Mouse (Mus musculus) embryo, embryonic 11 days (tissue): ENCODE results near the gene Olfr1158.
"Not testable (repeated sequence)": the region's sequence is repeated elsewhere in the genome, so short reads cannot be mapped to it uniquely, and the experiment has no call there.

Experiments
- DNase-seq: peaks from one replicate; pipeline ENCODE4 v3.0.0-alpha.2; 2015

The Olfr1158 gene

DNA sequence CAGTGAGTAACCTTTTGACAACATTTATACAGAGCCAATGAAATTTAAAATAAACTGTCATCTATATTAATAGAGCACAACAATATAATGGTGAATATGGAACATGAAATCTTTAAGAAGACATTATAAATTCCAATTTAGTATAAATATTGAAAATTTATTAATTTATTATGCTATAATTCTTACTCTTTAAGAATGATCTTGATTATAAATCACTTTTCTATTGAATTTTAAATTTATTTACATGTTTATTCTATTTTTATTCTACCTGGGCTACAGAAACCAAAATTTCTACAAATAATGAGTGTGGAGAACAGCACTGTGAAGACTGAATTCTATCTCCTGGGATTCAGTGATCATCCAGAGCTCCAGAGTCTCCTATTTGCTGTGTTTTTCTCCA is at the start of gene Olfr1158:
Gene Olfr1158 (plus strand): TSS at position 301 of the 400 bp plus-strand sequence.
- no peak for DNase-seq

DNA sequence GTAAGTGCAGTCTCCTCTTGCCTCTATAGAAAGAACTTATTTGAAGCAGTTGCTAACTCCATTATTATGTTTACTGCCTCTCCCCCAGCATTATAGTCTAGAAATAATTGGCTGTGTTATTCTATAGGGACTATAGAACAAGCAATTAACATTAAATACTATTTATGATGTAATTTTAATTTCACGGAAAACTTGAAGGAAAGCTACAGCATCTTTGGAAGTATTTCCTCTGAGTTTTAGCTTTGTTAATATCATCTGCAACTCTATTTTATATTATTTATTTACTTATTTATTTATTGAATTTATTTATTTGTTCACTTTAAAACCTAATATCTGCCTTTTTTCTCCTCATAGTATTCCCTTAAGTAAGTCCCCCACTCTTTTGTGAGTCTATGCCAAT is 44.9 kb upstream of the Olfr1158 start, which contains the start of gene Olfr1155:
Gene Olfr1155 (minus strand): TSS at position 101 of the 400 bp plus-strand sequence.
- no peak for DNase-seq

GRCm38 (mm10) chr2:87953000-87953399 is 36.9 kb upstream of the Olfr1158 start, which contains the start of gene Olfr1156:
Gene Olfr1156, minus strand, starts transcription at chr2:87953100.
- no peak for DNase-seq

- DNase-seq = no peak
Observed at GRCm38 (mm10) chr2:87968199-87968598, 21.7 kb upstream of the Olfr1158 start, which contains the start of gene Olfr1157. Gene Olfr1157, minus strand, starts transcription at chr2:87968299.

- DNase-seq = no peak
Observed at GRCm38 (mm10) chr2:87974563-87974962, 15.3 kb upstream of the Olfr1158 start, which contains the start of gene Olfr74. Gene Olfr74, minus strand, starts transcription at chr2:87974663.

DNA sequence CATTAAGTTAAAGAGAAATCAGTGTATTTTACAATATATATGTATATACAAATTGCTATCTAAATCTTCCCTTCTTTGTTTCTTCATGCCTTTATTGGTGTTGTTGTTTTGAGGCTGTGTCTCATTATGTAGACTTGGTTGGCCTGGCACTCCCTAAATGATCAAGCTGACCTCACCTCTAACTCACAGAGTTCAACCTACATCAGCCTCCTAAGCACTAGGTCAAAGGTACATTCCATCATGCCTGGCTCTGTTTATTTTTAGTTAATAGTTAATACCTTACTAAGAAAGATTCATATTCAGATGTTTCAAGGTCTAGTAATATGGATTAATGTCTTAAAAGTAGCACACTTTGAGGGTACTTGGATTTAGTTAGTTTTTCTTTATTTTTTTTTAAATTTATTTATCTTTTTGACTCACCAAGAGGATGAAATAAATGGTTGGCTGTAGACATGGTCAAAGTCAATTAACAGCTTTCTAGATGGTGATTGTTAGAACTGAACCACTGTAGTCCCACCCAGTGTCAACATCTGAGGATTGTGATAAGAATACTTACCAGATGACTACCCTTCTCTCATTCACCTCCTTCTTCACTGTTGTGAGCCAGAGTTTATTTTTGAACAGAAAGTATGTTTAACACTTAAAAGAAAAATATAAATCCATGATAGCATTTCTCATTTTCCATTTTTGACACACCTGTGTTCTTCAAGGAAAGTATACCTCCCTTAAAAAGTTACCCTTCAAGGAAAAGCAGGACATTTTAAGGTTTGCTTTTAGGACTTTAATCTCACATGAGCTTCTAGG is 17.8 kb downstream of the Olfr1158 start, which contains the start of gene Olfr1160:
Gene Olfr1160 (minus strand): TSS at position 754 of the 804 bp plus-strand sequence.
- no peak for DNase-seq

DNA sequence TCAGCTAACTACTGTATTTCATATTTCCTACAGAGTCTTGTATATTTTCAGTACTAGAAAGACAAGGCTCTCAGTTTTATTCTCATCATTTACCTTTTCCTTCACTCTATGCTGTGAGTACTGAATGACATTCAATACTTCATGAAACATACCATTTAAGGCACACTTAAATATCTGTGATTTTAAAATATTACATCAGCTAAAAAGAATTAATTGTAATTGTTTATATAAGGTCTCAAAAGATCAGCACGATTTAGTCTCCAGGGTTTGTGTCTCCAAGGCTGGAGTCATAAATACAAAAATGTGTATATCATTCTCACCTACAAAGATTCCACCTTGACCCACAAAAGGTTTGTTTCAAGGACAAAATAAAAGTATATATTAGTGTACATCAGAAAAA is 32.6 kb downstream of the Olfr1158 start, which contains the start of gene Olfr1161:
Gene Olfr1161 (plus strand): TSS at position 301 of the 400 bp plus-strand sequence.
- DNase-seq = not testable (repeated sequence)

DNA sequence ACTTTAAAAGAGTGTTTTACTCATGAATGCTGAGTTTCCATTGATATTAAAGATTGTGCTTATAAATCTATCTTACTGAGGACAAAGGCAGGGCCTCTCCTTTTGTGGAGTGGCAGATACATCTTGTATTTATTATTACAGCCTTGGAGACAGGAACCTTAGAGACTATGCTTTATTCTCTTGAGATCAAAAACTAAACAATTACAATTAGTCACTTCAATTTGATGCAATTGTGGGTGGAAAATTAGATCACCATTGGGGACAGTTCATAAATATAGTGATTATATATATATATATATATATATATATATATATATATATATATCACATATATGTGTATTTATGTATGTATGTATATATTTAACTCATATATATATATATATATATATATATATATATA is 47.7 kb downstream of the Olfr1158 start, which contains the start of gene Olfr73:
Gene Olfr73 (minus strand): TSS at position 101 of the 400 bp plus-strand sequence.
- DNase-seq = no peak
